Mouse (Mus musculus): ENCODE results near the gene Rapgef4.

DNA sequence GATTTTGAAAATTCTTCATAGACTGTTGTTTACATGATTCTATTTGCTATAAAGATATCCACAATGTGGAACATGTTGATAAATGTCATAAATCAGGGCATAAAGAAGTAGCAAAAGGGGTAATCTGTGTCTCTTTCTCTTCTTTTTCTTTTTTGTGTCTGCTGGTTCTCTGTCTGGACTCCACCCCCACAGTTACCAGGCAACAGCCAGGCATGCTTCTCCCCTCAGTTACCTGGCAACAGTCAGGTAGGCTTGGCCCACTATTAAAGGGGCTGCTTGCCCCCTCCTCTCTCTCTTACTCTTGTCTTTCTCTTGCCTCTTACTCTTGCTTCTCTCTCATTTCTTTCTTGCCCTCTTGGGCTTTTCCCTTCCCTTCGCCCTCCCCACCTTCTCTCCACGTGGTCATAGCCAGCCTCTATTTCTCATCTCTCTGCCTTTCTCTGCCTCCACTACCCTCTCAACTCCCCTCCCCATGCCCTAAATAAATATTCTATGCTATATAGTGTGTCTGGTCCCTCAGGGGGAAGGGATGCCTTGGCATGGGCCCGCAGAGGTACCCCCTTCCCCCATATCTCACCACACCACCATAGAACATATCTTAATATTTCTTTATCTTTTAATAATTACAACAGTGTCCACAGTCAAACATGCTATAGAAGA is 43.3 kb upstream of the Rapgef4 start:
- TF ChIP-seq CHD2 (IDR thresholded peaks at IDR 0.05; ENCODE audit: low read depth, low read length) (no peak), ZC3H11A (IDR thresholded peaks at IDR 0.05; ENCODE audit: borderline replicate concordance, low read depth, low read length) (no peak), ZNF384 (IDR thresholded peaks at IDR 0.05; ENCODE audit: low read depth, low read length) (no peak), HCFC1 (IDR thresholded peaks at IDR 0.05; ENCODE audit: borderline replicate concordance, insufficient read depth, low read length) (no peak)

All from ES-E14 (cell line).